Mouse (Mus musculus): ENCODE measurements at regions not wholly inside any gene's neighbourhood (a gene's known extent, or its start where the extent isn't known, plus 50 kb on each side); places are given as distances from the start of the nearest gene placed in this dataset.
"Not testable (repeated sequence)": the region's sequence is repeated elsewhere in the genome, so short reads cannot be mapped to it uniquely, and the experiment has no call there.

GRCm38 (mm10) chr17:84844950-84845349 is 54.4 kb upstream of the Lrpprc start:
- DNase-seq (ENCODE audit: low spot score in 2 of 2), result no peak

GRCm38 (mm10) chr17:84846141-84846540 is 55.6 kb upstream of the Lrpprc start:
- DNase-seq (ENCODE audit: low spot score in 2 of 2), result no peak

GRCm38 (mm10) chr17:84848385-84849030 is 57.9 kb upstream of the Lrpprc start:
- DNase-seq (ENCODE audit: low spot score in 2 of 2), result no peak

DNA sequence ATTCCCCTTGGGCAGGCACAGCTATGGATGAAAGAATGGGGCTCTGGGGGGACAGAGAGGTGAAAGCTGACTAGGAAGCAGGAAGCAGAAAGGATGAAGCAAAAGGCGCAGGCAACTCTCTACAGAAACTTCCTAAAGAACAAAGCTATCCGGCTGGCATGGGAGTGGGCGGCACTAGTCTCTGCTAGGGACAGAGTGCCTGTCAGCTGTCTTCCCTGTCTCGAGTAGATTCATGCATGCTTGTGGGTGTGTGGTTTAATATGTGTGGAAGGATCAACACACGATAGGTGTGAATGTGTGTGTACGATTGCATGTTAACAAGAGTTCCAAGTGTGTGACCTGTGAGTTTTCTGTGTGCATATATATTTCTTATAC is 58.4 kb upstream of the Lrpprc start:
- DNase-seq (ENCODE audit: low spot score in 2 of 2), result no peak

GRCm38 (mm10) chr17:84850464-84850863 is 59.9 kb upstream of the Lrpprc start:
- no peak for DNase-seq (ENCODE audit: low spot score in 2 of 2)

GRCm38 (mm10) chr17:84850893-84851292 is 60.3 kb upstream of the Lrpprc start:
- DNase-seq (ENCODE audit: low spot score in 2 of 2), result no peak

DNA sequence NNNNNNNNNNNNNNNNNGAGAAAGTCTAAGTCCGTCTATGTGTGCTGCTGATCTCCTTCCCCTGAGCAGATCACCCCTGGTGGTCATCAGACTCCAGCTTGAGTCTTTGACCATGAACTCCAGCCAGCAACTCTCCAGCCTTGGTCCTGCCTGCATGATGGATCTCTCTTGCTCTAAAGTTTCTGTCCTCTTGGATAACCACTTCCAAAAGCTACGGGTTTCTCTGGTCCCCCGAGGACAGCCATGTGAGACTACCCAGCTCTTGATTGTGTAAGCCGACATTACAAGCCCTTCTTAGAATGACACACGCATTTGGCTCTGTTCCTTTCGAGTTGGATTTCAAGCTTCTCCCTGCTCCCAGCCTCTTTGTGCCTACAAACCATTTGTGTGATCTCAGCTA is 66.4 kb upstream of the Lrpprc start:
- DNase-seq (ENCODE audit: low spot score in 2 of 2), result no peak

- DNase-seq (ENCODE audit: low spot score in 2 of 2), result no peak
Observed at GRCm38 (mm10) chr17:84858830-84859229, 68.2 kb upstream of the Lrpprc start.

DNA sequence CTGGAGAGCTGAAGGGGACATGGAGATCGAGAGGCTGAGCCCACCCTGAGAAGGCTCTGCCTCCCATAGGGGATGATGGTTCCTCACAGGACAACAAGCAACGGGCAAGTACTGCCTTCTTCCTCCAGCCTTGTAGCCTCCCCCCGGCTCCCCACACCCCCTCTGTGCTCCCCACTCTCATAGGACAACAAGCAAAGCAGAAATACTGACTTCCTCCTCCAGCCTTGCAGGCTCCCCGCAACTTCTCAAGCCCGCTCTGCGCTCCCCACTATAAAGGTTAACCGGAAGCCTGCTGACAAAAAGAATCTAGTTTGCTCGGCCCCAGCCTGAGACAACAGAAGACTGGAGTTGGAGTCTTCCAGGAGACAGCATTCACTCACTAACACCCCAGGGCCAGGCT is 69.3 kb upstream of the Lrpprc start:
- no peak for DNase-seq (ENCODE audit: low spot score in 2 of 2)

DNA sequence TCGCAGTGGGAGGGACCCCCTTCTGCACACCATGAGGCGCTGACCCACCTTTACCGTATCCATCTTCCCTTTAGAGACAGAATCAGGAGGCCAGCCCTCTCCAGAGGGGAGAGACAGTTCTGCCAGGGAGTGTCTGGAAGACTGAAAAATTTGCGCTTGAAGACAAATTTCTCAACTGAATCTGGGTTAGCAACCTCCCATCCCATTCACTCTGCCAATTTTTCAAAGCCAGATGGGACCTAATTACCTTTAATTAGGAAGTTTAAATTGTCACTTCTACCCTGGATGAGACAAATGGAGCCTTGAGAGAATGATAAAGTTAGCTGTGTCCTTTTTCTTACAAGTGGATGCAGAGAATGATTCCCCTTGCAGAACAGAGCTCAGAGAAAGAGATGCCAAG is 70.2 kb upstream of the Lrpprc start:
- DNase-seq (ENCODE audit: low spot score in 2 of 2), result no peak

DNA sequence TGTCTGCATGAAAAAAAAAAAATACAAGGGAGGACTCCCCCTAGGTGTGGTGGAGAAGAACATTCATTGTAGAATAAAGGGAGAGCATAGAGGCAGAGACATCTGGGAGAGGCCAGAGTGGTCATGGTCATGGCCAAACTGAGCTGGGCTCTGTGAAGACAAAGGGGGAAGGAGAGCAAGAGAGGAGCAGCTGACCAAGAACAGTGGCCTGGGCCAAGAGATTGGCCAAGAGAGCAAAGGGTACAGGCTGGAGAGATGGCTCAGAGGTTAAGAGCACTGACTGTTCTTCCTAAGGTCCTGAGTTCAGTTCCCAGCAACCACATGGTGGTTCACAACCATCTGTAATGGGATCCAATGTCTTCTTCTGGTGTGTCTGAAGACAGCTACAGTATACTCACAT is 73.6 kb upstream of the Lrpprc start:
- not testable (repeated sequence) for DNase-seq (ENCODE audit: low spot score in 2 of 2)

- DNase-seq (ENCODE audit: low spot score in 2 of 2), result peak; percentile 25 to 35
Observed at GRCm38 (mm10) chr17:84865158-84865557, 74.6 kb upstream of the Lrpprc start.

DNA sequence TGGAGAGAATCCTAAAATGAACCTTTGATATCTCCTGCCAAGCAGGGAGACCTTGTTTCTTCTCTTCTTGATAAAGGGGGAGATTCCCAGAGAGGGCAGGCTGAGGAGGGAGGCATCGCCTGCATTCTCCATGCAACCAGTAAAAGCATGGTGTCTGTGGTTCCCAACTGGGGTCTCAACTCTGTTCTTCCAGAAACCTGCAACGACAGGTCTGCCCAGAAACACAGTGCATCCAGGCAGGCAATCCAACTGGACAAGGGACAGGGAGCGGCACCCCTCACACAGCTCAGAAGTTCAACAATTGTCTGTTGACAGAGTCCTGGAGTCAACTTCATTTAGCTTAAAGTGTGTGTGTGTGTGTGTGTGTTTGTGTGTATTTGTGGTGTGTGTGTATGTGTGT is 75.0 kb upstream of the Lrpprc start:
- no peak for DNase-seq (ENCODE audit: low spot score in 2 of 2)

GRCm38 (mm10) chr17:84869074-84869722 is 78.6 kb upstream of the Lrpprc start:
- DNase-seq (ENCODE audit: low spot score in 2 of 2), result no peak

DNA sequence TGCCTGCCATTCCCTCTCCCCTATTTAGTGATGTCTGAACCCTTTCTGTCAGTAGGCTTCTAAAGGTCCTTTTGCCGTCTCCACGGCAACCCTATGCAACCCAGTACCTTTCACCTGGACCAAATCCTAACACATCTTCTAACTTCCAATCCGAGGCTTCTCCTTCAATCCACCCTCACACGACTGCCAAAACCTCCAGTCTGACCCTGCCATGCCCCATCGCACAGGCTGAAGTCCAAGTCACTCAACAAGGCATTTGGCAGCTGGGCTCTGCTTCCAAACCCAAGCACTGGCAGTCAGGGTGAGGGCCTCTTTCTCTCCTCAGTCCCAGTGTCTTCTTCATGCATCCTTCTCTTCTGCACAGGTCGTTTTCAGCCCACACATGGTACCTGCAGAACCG is 83.0 kb upstream of the Lrpprc start:
- no peak for DNase-seq (ENCODE audit: low spot score in 2 of 2)

DNA sequence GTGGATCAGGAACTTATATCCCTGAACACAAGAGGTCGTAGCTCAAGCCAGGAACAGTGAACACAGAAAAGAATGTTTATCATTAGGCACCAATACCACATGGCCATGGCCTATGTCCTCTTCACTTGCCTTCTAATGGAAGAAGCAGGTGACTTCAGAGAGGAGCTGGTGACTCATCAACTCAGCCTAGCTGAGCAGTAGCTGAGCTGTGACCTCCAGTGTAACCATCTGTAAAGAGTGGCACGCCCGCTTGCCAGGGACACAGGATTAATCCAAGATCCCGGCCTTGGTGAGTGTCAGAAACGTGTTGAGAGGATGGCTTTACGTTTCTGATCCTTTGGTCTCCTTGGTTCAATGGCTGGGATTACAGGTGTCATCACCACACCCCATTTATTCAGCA is 82.0 kb upstream of the Ppm1b start:
- no peak for DNase-seq (ENCODE audit: low spot score in 2 of 2)

DNA sequence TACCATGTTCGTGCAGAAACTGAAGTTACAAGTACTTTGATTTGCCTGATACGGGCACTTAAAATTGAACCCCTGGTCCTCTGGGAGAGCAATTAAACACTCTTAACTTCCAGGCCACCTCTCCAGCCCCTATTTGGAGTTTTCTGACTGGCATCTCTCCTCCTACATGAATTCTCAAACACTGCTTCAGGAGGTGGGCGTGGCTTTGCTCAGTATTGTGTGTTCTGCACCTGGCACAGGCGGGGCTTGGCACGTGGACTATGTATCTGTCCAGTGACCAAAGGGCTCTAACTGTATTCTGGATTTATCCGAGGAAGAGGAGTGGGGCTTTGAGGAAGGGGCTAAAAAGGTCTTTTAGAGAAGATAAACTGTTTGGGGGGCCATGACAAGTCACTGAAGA is 81.5 kb upstream of the Ppm1b start:
- no peak for DNase-seq (ENCODE audit: low spot score in 2 of 2)

DNA sequence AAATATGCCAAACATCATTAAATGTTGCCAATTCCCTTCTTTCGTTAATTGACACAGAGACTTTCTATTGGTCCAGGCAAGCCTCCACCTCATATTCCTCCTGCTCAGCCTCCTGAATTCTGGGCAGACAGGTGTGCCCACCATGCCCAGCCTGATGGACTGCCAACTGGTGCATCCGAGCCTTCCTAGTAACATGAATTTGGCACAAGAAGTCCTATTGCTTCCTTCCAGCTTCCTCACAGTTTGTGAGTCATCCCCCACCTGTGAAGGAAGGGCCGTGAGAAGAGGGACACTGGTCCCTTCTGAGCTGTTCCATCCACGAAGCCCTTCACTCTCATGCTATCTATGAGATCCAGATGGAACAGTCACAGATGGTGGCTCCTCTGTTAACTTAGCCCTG is 80.5 kb upstream of the Ppm1b start:
- DNase-seq (ENCODE audit: low spot score in 2 of 2), result no peak

DNA sequence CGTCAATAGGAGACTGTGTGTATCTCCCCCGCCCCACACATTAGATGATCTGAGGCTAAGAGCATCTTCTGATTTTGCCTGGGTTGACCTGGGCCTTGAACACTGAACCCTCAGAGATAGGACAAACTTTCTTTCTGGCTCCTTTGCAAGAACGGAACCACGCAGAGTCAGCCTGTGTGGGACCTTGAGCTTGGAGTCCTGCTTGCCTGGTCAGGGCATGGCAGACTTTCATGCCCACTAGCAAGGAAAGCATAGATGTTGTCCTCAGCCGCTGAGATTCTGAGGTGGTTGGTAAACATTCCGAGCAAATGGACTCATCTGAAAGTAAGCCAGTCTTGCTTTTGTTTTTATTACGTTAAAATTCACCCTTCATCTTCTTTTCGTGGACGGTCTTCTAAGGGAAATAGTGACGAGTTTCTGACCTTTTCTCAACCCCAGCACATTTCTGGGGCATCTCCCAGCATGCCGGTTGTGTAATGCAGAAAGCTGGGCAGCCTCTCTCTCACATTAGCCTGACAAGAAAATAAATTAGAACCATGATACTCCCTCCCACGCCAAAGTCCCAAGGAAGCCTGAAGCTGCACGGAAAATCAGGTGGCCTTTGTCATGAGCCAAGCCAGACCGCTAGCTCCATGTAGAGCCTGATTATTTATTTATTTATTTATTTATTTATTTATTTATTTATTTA is 79.2 kb upstream of the Ppm1b start:
- no peak for DNase-seq (ENCODE audit: low spot score in 2 of 2)

DNA sequence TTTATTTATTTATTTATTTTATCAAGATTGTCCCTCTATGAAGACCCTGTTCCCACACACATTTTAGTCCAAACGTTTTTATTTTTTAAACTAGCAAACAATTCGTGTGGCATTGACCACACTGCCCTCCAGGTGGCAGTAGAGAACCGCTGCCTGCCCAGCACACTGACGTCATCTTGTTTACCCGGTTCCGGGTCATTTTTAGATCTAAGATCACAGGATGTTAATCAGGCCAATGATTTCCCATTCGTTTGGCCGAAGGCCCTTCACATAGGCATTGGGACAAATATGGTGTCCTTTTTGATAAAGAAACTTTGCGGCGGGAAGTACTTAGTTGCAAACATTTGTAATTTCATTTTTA is 78.7 kb upstream of the Ppm1b start:
- DNase-seq (ENCODE audit: low spot score in 2 of 2), result peak in 1 of 2 experiments; percentile 70

- no peak for DNase-seq (ENCODE audit: low spot score in 2 of 2)
Observed at GRCm38 (mm10) chr17:84878316-84878715, 78.2 kb upstream of the Ppm1b start.

GRCm38 (mm10) chr17:84879146-84879545 is 77.4 kb upstream of the Ppm1b start:
- no peak for DNase-seq (ENCODE audit: low spot score in 2 of 2)

DNA sequence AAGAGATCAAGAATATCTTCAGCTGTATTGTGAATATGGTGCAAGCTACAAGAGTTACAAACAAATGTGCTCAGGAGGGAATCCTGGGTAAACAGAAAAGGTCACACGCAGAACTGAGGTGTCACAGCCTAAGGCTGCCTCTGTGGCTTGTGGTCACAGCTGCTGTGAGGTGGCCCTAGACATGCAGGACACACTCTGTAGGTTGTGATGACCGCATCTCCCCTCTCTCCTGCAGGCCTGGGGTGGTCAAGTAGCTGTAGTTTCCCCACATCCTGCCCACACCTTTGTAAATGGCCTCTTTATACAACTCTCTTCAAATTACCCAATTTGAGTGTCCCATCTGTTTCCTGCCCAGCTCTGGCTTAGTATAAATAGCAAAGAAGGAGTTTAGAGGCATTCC is 75.6 kb upstream of the Ppm1b start:
- DNase-seq (ENCODE audit: low spot score in 2 of 2), result no peak

All from left cerebral cortex, adult 9 months (tissue).